Mouse (Mus musculus): ENCODE data around the gene Ralbp1. TPM values are rescaled to one million over a fixed set of nuclear protein-coding genes. Genes with fewer than 3 reads are reported as not detected.

The Ralbp1 gene
- polyA plus RNA-seq, 1 experiment from 2014 or later = 44.2 TPM

- H3K9ac ChIP-seq = no peak overlapping the region
- 0 out of 2 replicates have a peak, but pooled peaks cover 3% of the 10 kb centered on the region for H3K36me3 ChIP-seq (replicated peaks; ENCODE audit: control insufficient read depth, insufficient read depth)
- whole genome bisulfite sequencing = 95% methylated on average over 8 of the region's 8 CpGs
- no peak overlapping the region for H3K4me2 ChIP-seq (replicated peaks)
- 0 out of 2 replicates have a peak, but pooled peaks cover 4% of the 10 kb centered on the region for H3K9me3 ChIP-seq (ENCODE audit: control insufficient read depth, low read length)
- no peaks in the 10 kb centered on the region for H3K4me1 ChIP-seq (replicated peaks; ENCODE audit: control insufficient read depth, insufficient read depth, low read length)
- DNase-seq (ENCODE audit: low spot score) = no peak
- H3K27ac ChIP-seq = no peak overlapping the region
- no peaks in the 10 kb centered on the region for H3K27me3 ChIP-seq (ENCODE audit: control insufficient read depth, insufficient read depth, low read length)
- no peak overlapping the region for H3K4me3 ChIP-seq (replicated peaks; ENCODE audit: low read length)
- ATAC-seq (ENCODE audit: low FRiP score) = no peak
These were observed 18.2 kb upstream of the Ralbp1 start for GRCm38 (mm10) chr17:65903826-65904225.

GRCm38 (mm10) chr17:65903011-65903410, 17.4 kb upstream of the Ralbp1 start:
- no peak overlapping the region for H3K27ac ChIP-seq
- H3K27me3 ChIP-seq (ENCODE audit: control insufficient read depth, insufficient read depth, low read length) = no peaks in the 10 kb centered on the region
- DNase-seq (ENCODE audit: low spot score) (no peak), ATAC-seq (ENCODE audit: low FRiP score) (no peak)
- 0 out of 2 replicates have a peak, but pooled peaks cover 4% of the 10 kb centered on the region for H3K9me3 ChIP-seq (ENCODE audit: control insufficient read depth, low read length)
- WGBS = 100% methylated on average over 1 of the region's 1 CpGs
- H3K4me3 ChIP-seq (replicated peaks; ENCODE audit: low read length) = no peak overlapping the region
- no peak overlapping the region for H3K4me2 ChIP-seq (replicated peaks)
- no peaks in the 10 kb centered on the region for H3K4me1 ChIP-seq (replicated peaks; ENCODE audit: control insufficient read depth, insufficient read depth, low read length)
- no peak overlapping the region for H3K9ac ChIP-seq
- 0 out of 2 replicates have a peak, but pooled peaks cover 3% of the 10 kb centered on the region for H3K36me3 ChIP-seq (replicated peaks; ENCODE audit: control insufficient read depth, insufficient read depth)

- ATAC-seq (ENCODE audit: low FRiP score) = no peak
- Histone ChIP-seq H3K27ac (no peak overlapping the region), H3K36me3 (replicated peaks; ENCODE audit: control insufficient read depth, insufficient read depth) (0 out of 2 replicates have a peak, but pooled peaks cover 3% of the 10 kb centered on the region), H3K9me3 (ENCODE audit: control insufficient read depth, low read length) (0 out of 2 replicates have a peak, but pooled peaks cover 4% of the 10 kb centered on the region), H3K4me2 (replicated peaks) (no peak overlapping the region), H3K27me3 (ENCODE audit: control insufficient read depth, insufficient read depth, low read length) (no peaks in the 10 kb centered on the region), H3K4me1 (replicated peaks; ENCODE audit: control insufficient read depth, insufficient read depth, low read length) (no peaks in the 10 kb centered on the region), H3K4me3 (replicated peaks; ENCODE audit: low read length) (no peak overlapping the region), H3K9ac (no peak overlapping the region)
- DNase-seq (ENCODE audit: low spot score) = no peak
- 87% methylated on average over 6 of the region's 6 CpGs for WGBS
These were observed 16.7 kb upstream of the Ralbp1 start for GRCm38 (mm10) chr17:65902281-65902680.

GRCm38 (mm10) chr17:65896016-65896415, 10.4 kb upstream of the Ralbp1 start:
- ATAC-seq (ENCODE audit: low FRiP score) (no peak), DNase-seq (ENCODE audit: low spot score) (no peak)
- H3K36me3 ChIP-seq (replicated peaks; ENCODE audit: control insufficient read depth, insufficient read depth) = no peaks in the 10 kb centered on the region
- H3K27ac ChIP-seq = no peak overlapping the region
- H3K4me2 ChIP-seq (replicated peaks) = no peak overlapping the region
- no peak overlapping the region for H3K4me3 ChIP-seq (replicated peaks; ENCODE audit: low read length)
- H3K9me3 ChIP-seq (ENCODE audit: control insufficient read depth, low read length) = no peaks in the 10 kb centered on the region
- WGBS = 60% methylated on average over 3 of the region's 3 CpGs
- H3K4me1 ChIP-seq (replicated peaks; ENCODE audit: control insufficient read depth, insufficient read depth, low read length) = no peaks in the 10 kb centered on the region
- no peak overlapping the region for H3K9ac ChIP-seq
- H3K27me3 ChIP-seq (ENCODE audit: control insufficient read depth, insufficient read depth, low read length) = no peaks in the 10 kb centered on the region

- 83% methylated on average over 5 of the region's 5 CpGs for WGBS
- Histone ChIP-seq H3K4me3 (replicated peaks; ENCODE audit: low read length) (no peak overlapping the region), H3K27me3 (ENCODE audit: control insufficient read depth, insufficient read depth, low read length) (no peaks in the 10 kb centered on the region), H3K27ac (no peak overlapping the region), H3K4me2 (replicated peaks) (no peak overlapping the region), H3K4me1 (replicated peaks; ENCODE audit: control insufficient read depth, insufficient read depth, low read length) (peaks cover 11% of the 10 kb centered on the region), H3K9ac (no peak overlapping the region), H3K9me3 (ENCODE audit: control insufficient read depth, low read length) (no peaks in the 10 kb centered on the region), H3K36me3 (replicated peaks; ENCODE audit: control insufficient read depth, insufficient read depth) (no peaks in the 10 kb centered on the region)
- DNase-seq (ENCODE audit: low spot score) (no peak), ATAC-seq (ENCODE audit: low FRiP score) (no peak)
These were observed 3.9 kb upstream of the Ralbp1 start for GRCm38 (mm10) chr17:65889476-65889875.

- peaks cover 30% of the 10 kb centered on the region for H3K4me1 ChIP-seq (replicated peaks; ENCODE audit: control insufficient read depth, insufficient read depth, low read length)
- H3K4me3 ChIP-seq (replicated peaks; ENCODE audit: low read length) = no peak overlapping the region; the same call in 1 of the 2 replicates
- DNase-seq (ENCODE audit: low spot score) (no peak), ATAC-seq (ENCODE audit: low FRiP score) (no peak)
- H3K9me3 ChIP-seq (ENCODE audit: control insufficient read depth, low read length) = no peaks in the 10 kb centered on the region
- no peaks in the 10 kb centered on the region for H3K27me3 ChIP-seq (ENCODE audit: control insufficient read depth, insufficient read depth, low read length)
- H3K9ac ChIP-seq = peak overlapping the region; percentile 61
- WGBS = 82% methylated on average over 9 of the region's 9 CpGs
- H3K27ac ChIP-seq = peak overlapping the region; percentile 88; the same call in 1 of the 2 replicates
- H3K4me2 ChIP-seq (replicated peaks) = peak overlapping the region; percentile 75
- no peaks in the 10 kb centered on the region for H3K36me3 ChIP-seq (replicated peaks; ENCODE audit: control insufficient read depth, insufficient read depth)
These were observed 973 bp upstream of the Ralbp1 start for GRCm38 (mm10) chr17:65886571-65886970.

- H3K9ac ChIP-seq = peak overlapping the region; percentile 61
- no peaks in the 10 kb centered on the region for H3K9me3 ChIP-seq (ENCODE audit: control insufficient read depth, low read length)
- no peaks in the 10 kb centered on the region for H3K27me3 ChIP-seq (ENCODE audit: control insufficient read depth, insufficient read depth, low read length)
- peak overlapping the region; percentile 75 for H3K4me2 ChIP-seq (replicated peaks)
- peak overlapping the region; percentile 88 for H3K27ac ChIP-seq
- no peaks in the 10 kb centered on the region for H3K36me3 ChIP-seq (replicated peaks; ENCODE audit: control insufficient read depth, insufficient read depth)
- DNase-seq (ENCODE audit: low spot score) = no peak
- no peak for ATAC-seq (ENCODE audit: low FRiP score)
- WGBS = under 1% methylated on average over 11 of the region's 11 CpGs
- H3K4me1 ChIP-seq (replicated peaks; ENCODE audit: control insufficient read depth, insufficient read depth, low read length) = peaks cover 30% of the 10 kb centered on the region
- peak overlapping the region; percentile 95 for H3K4me3 ChIP-seq (replicated peaks; ENCODE audit: low read length)
These were observed 251 bp downstream of the Ralbp1 start for GRCm38 (mm10) chr17:65885398-65885696.

GRCm38 (mm10) chr17:65884691-65885397, 754 bp downstream of the Ralbp1 start:
- ATAC-seq (ENCODE audit: low FRiP score) (peak; percentile 99), DNase-seq (ENCODE audit: low spot score) (peak; percentile 99)
- Histone ChIP-seq H3K27me3 (ENCODE audit: control insufficient read depth, insufficient read depth, low read length) (no peaks in the 10 kb centered on the region), H3K4me2 (replicated peaks) (peak overlapping the region; percentile 84), H3K27ac (peak overlapping the region; percentile 93), H3K9ac (peak overlapping the region; percentile 91), H3K9me3 (ENCODE audit: control insufficient read depth, low read length) (no peaks in the 10 kb centered on the region), H3K4me1 (replicated peaks; ENCODE audit: control insufficient read depth, insufficient read depth, low read length) (peaks cover 30% of the 10 kb centered on the region), H3K36me3 (replicated peaks; ENCODE audit: control insufficient read depth, insufficient read depth) (no peaks in the 10 kb centered on the region), H3K4me3 (replicated peaks; ENCODE audit: low read length) (peak overlapping the region; percentile 95)
- under 1% methylated on average over 61 of the region's 67 CpGs for WGBS

- Histone ChIP-seq H3K4me3 (replicated peaks; ENCODE audit: low read length) (peak overlapping the region; percentile 95), H3K36me3 (replicated peaks; ENCODE audit: control insufficient read depth, insufficient read depth) (no peaks in the 10 kb centered on the region), H3K4me1 (replicated peaks; ENCODE audit: control insufficient read depth, insufficient read depth, low read length) (peaks cover 30% of the 10 kb centered on the region), H3K9ac (peak overlapping the region; percentile 91), H3K4me2 (replicated peaks) (peak overlapping the region; percentile 84), H3K9me3 (ENCODE audit: control insufficient read depth, low read length) (no peaks in the 10 kb centered on the region), H3K27ac (peak overlapping the region; percentile 93), H3K27me3 (ENCODE audit: control insufficient read depth, insufficient read depth, low read length) (no peaks in the 10 kb centered on the region)
- no peak for DNase-seq (ENCODE audit: low spot score)
- ATAC-seq (ENCODE audit: low FRiP score) = peak; percentile 32
- under 1% methylated on average over 41 of the region's 56 CpGs for WGBS
These were observed 1.4 kb downstream of the Ralbp1 start for GRCm38 (mm10) chr17:65884061-65884669.

Data from hindbrain, embryonic 14.5 days (tissue).